Mouse (Mus musculus): ENCODE data around the gene Mcemp1.

The Mcemp1 gene

DNA sequence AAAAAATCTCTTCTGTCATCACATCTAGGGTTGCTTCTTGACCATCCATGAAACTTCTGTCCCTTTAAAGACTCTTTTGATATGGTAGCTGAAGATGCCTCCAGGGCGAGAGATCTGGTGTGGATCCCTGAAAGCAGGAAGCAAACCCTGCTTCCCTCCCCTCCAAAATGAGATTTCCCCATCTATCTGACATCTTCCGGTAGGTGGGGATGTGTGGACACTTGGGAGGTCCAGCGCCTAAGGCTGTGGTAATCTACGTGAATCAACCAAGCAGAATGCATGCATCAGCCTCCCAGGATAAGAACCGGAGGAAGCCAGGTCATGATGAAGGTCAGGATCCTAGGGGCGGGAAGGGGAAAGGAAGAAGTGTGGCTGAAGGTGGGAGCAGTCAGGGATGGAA lies at the start of gene Mcemp1:
Mcemp1 (plus strand) TSS at position 248 of the 400 bp plus-strand sequence.
- no peak for DNase-seq (ENCODE audit: low read depth)

DNA sequence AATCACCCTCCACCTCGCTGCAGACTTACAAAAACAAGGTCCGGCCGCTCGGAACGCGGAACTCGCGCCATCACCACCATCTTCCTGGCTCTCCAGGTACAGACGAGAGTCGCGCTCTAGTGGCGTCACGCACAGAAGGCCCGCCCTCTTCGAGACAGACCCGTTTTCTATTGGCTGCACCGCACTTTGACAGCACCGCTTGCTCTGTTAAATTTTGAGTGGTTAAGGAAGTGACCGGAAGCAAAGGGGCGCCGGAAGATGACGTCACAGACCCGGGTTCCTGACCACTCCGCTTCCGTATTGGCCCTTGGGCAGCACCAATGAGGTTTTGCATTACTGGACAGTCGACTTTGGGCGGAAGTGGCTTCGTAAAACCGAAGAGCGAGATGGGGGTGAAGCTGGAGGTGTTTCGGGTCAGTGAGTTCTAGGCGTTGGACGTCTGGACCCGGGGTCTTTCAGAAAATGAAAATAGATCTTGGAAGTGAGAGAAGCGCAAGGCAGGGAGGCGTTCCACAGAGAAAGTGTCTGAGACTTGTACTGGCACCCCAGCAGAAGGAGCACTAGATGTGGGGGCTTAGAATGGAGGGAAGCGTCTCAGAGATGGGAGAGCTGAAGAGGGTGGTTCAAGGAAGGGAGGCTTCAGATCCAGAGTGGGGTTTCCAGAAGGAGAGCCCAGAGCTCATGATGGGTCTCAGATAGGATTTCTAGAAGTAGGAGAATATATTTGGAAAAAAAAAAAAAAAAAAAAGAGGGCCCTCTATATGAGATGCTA lies 44.2 kb upstream of the Mcemp1 start, which contains the start of the genes Xab2 and Pet100:
Xab2 (minus strand) TSS at position 118 of the 772 bp plus-strand sequence.
Pet100 (plus strand) TSS at position 350 of the 772 bp plus-strand sequence.
- peak; percentile 100 for DNase-seq (ENCODE audit: low read depth)

DNA sequence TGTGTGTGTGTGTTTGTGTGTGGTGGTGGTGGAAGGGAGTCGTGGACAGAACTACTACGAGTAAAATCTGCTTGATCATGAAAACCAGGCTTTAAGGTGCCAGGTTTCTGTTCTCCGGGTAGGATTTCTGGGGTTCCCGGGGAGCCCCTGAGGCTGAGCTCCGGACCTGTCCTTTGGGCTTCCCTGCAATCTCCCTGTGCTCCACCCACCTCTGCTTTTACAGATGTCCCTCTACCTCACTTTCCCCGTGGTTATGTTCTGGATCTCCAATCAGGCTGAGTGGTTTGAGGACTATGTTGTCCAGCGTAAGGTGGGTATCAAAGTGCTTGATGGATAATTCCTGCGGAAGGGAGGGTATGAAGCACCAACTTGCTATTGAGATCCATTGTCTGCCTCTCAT lies 43.4 kb upstream of the Mcemp1 start:
- DNase-seq (ENCODE audit: low read depth) = no peak

DNA sequence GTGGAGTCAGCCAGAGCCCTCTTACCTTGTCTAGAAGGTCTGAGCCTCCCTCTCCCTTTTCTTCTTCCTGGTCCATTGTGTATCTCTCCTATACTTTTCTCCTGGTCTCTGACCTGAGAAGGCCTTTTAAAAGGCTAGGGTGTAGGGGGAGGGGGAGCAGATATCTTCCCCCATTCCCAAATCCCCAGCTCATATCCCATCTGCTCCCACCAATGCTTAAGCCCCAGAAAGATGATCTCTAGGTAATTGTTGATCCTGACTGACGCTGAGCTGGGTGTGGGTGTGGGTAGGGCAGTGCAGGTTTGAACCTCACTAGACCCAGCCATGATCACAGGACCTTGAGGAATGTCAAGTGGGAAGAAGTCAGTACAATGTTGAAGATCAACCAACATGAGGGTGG lies 40.1 kb upstream of the Mcemp1 start, which contains the start of gene Pcp2:
Pcp2 (minus strand) TSS at position 101 of the 400 bp plus-strand sequence.
- DNase-seq (ENCODE audit: low read depth) = no peak

DNA sequence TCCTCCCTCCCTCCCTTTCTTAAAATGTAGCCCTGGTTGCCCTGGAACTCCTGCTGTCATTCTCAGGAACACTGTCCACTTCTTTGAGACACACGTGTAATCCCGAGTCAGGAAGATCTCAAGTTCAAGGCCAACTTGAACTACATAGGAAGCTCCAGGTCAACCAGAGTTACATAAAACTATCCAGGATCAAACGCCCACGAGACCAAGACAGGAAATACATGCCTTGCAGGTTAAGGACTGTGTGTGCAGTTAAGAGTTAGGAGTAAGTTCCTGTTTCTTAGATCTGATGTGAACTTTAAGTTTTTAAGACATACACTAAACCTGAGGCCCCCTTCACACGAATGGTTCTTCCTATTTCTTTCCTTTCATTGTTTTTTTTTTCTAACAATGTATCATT lies 38.6 kb upstream of the Mcemp1 start:
- no peak for DNase-seq (ENCODE audit: low read depth)

DNA sequence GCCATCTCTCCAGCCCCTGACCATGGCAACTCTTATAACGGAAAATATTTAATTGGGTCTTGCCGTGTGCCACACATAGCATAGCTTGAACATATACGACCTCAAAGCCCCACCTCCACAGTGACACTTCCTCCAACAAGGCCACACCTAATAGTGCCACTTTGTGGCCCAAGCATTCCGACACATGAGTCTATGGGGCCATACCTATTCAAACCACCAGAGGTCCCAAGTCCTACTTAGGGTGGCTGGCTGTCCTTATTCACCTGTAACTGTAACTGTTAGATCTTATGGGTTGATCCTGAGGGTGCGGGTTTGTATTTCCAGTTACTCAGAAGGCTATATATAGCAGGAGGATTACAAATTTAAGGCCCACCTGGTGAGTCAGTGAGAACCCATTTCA lies 37.5 kb upstream of the Mcemp1 start:
- no peak for DNase-seq (ENCODE audit: low read depth)

DNA sequence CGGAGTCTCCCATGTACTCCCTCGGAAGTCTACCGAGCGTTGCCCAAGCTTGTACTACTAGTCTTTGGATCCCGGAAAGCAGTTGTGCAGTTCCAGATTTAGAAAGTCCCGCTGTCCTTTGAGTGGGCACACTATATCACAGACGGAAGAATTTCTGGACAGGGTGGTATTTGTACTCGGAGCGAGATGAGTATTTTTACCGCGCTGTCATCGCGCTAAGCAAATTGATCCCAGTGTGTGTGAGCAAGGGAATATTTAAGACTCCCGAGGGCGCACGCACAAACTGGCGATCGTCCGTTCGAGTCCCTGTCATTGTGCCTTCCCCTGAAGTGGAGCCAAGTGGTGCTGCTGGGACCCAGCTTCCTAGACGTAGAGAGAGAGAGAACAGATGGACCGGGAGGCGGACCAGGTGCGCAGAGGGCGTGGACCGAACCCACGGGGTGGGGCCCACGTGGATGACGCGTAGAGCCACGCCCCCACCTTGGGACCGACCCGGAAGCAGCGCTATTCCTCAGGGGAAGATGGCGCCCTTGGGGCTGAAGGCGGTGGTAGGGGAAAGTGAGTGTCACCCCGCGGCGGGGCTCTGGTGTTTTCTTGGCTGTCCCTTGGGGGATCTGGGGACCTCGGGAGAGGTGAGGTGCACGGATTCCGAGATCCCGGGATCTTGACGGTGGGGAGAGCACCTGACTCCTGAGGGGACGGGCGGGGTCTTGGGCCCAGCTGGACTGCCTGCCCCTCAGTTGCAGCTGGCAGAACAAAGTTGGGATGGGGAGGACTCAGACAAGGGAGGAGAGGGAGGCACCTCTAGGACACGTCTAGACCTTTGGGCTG lies 34.7 kb upstream of the Mcemp1 start, which contains the start of gene Stxbp2:
Stxbp2 (plus strand) TSS at position 309 of the 831 bp plus-strand sequence.
- DNase-seq (ENCODE audit: low read depth) = peak; percentile 72

DNA sequence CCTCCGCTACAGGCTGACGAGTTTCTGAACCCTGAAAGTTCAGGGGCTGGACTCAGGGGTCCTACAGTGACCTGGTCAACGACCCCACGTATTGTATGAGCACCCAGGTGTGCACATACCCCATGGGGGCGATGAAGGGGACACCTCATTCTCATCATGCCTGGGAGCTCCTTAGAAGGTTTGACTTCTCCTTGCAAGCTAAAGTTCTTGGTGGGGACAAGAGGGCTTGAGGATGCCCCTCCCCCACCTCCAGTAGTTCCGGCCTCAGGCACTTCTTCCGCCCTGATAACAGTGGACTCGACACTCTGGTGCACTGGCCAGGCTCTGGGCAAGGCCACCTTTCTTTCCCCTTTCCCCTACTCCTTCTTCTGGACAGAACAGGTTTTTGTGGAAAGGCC lies 34.1 kb upstream of the Mcemp1 start:
- DNase-seq (ENCODE audit: low read depth) = no peak

DNA sequence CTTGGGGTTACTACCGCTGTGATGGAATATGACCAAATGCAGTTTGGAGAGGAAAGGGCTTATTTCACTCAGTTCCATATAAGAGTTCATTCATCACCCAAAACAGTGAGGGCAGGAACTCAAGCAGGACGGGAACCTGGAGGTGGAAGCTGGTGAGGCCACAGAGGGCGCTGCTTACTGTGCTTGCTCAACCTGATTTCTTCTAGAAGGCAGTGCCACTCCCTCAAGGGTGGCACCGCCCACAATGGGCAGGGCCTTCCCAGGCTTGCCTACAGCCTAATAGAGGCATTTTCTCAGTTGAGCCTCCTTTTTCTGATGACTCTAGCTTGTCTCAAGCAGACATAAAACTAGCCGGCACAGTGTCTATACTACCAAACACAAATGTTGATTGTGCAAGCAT lies 19.8 kb upstream of the Mcemp1 start:
- peak; percentile 72 for DNase-seq (ENCODE audit: low read depth)

DNA sequence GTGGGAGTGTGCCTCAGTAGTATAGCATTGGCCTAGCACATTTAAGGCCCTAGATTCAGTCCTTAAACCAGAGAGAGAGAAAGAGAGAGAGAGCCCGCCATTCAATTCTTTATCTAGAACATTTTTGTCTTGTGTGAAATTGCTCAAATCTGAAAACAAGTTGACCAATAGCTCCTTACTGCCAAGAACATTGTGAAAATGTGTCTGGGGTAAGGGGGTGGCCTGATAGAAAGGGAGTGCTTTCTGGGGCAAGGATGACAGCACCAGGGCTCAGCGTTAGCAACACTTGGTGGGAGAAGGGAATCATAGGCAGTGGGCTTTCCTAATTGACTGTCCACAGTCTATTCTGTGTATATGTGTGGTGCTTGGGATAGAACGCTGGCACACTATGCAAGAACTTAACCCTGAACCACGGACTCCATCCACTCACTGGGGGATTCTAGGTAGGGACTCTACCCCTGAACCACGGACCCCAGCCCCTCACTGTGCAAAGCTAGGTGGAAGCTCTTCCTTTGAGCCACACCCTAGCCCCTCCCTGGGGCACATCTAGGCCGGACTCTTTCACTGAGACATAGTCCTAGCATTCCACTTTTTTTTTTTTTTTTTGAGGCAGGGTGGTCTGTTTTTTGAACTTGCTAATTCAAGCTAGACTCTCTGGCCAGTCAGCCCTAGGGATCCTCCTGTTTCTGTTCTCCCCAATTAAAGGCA lies 18.6 kb upstream of the Mcemp1 start:
- DNase-seq (ENCODE audit: low read depth) = no peak

DNA sequence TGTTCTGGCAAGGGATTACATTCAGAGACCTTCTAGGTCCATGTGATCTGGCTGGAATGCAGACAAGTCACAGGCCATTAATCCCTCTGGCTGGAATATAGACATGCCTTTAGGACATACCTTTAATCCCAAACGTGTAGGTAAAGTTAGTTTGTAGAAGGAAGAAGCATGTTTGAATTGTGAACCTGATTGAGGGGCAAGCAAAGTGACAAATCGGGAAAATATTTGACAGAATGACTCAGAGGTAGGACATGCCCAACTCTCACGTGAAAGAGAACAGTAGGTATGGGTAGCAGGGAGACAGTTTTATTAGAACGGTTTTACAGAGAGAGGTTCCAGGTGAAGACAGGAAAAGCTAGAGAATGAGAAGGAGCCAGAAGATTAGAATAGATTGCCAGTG lies 18.0 kb upstream of the Mcemp1 start:
- no peak for DNase-seq (ENCODE audit: low read depth)

DNA sequence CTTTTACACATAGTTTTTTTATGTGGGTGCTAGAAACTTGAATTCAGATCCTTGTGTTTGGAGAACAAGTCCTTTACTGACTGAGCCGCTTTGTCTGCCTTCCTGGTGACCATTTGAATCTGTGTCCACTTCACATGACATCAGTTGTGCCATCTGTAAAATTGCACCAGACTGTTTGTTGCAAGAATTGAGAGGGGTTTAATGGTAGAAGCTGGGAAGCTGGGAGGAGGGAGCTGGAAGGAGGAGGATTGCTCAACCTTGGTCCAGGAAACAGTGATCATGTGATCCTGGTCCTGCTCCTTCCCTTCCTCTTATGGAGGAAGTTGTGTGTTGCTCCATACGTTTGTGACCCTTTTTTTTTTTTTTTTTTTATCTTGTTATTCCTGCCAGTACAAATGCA lies 17.3 kb upstream of the Mcemp1 start:
- no peak for DNase-seq (ENCODE audit: low read depth)

DNA sequence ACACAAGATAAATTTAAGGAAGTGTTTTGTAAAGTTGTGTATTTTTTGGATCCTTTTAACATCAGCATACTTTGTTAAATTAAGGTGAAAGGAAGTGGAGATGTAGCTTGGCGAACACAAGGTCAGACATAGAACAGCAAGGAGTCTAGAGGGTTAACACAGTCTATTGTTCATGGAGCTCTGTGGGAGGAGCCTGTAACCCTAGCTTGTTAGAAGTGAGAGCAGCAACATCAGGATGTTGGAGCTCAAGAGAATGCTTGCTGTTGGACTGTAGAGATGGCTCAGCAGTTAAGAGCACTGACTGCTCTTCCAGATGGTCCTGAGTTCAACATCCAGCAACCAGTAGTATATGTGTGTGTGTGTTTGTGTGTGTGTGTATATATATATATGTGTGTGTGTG lies 16.6 kb upstream of the Mcemp1 start:
- DNase-seq (ENCODE audit: low read depth) = no peak

DNA sequence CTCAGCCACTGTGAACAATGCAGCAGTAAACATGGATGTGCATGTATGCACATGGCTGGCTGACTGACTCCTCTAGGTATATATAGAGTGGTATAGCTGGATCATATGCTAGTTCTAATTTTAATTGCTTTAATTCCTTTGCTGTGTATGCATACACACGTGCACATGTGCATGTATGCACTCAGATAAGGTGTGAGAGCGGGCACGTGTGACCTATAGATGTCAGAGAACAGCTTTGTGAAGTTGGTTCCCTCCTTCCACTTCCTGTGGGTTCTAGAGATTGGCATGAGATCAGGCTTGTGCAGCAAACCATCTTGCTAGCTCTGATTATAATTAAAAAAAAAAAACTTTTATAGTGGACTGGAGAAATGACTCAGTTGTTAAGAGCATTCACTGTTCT lies 12.7 kb upstream of the Mcemp1 start:
- no peak for DNase-seq (ENCODE audit: low read depth)

DNA sequence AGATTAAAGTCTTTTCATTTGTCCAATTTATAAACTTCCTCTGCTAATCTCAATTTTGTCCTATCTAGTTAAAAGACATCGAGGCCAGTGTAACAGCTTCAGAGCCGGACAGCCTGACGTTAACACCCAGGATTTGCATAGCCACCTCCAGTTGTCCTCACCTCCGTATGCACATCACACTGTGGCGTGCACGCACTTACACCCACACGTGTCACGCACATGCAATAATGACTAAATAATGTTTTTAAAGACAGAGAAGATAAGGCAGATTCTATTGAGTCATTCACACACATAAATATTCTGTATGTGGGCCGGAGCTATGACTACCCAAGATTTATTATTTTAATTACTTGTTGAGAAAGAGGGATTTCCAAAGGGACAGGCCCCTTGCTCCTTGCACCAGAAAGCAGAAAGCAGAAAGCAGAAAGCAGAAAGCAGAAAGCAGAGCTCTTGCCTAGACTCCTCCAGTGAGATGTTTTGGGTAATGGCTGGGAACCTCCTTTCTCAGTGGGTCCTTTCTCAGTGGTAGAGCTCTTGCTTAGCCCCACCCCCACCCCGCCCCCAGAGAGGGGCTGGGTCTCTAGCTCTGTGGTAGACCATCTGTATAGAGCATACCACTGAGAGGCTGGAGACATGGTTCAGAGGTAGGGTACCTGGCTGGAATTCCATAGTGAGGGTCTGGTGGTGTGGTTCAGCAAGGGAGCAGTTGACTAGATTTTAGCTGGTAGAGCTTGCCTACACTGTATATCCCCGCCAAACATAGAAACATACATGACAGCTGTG lies 10.6 kb upstream of the Mcemp1 start:
- DNase-seq (ENCODE audit: low read depth) = no peak

DNA sequence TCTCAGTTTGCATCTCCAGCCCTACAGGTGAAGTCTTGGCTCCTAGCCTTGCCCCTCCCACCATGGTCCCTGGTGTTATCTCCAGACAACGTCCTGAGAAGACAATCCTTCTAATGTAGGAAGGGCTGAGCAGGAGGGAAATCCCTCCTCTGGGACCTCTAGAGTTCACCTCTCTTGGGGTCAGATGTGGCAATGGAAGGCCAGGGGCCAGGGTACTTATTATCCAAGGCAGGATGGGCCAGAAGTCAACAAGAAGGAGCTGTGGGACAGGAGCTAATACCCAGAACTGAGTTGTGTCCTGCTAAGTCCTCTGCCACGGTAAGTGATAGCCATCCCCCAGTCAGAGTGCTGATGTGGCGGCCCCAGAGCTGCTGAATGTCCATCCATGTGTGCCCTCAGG lies 10.0 kb upstream of the Mcemp1 start, which contains the start of gene Retn:
Retn (plus strand) TSS at position 245 of the 400 bp plus-strand sequence.
- no peak for DNase-seq (ENCODE audit: low read depth)

DNA sequence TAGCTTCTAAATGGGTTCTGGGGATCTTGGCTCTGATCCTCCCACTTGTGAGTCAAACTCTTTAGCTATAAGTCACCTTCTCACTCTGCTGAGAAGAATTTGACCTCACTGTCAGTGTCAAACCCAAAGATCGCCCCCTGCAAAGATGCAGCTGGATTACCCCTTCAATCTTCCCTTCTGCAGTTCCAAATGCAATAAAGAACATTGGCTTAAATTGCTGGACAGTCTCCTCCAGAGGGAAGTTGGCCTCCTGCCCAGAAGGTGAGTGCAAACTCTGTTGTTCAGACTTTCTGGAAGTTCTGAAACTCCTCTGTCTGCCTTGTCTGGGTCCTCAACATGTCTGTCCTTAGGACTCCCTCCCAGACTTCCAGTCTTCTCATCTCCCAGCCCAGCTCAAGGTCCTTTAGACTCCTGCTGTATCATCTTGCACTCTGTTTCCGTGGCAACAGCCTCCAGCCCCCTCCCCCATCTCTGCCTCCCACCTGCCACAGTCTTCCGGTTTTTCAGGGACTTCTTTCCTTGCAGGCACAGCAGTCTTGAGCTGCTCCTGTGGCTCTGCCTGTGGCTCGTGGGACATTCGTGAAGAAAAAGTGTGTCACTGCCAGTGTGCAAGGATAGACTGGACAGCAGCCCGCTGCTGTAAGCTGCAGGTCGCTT lies 8.7 kb upstream of the Mcemp1 start:
- DNase-seq (ENCODE audit: low read depth) = no peak

DNA sequence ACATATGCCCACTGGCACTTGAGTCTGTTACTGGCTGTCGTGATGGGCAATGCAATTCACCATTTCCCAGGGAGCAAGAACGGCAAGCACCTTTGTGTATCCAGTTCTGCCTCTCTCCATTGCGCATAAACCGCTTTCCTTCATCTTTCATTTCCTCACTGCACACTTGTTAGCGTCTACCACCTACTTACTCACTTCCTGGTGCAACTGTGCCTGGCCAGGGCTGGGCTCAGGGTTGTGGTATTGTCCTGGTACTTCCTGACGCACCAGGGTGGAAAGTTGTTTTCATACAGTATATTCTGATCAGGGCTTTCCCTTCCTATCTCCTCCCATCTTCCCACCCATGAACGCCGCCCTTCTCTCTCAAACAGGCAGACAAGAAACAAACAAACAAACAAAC lies 4.7 kb upstream of the Mcemp1 start:
- no peak for DNase-seq (ENCODE audit: low read depth)

DNA sequence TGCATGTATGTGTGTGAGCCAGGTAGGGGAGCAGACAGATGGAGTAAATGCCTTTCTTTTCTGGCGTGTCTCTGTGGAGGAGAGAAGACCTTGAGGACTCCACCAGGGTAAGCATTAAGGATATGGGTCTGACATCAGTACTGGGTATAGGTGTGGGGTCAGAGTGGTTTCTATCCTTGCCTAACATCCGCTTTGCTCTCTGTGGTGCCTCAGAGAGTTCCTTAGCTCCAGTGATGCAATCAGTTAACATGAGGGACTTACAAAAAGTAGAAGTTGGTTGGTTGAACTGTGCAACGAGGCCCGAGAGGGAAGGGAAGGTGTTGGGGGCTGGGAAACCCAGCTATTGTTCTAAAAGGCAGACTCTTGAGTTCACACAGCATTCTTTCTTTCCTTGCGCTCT lies 1.1 kb upstream of the Mcemp1 start:
- DNase-seq (ENCODE audit: low read depth) = no peak

DNA sequence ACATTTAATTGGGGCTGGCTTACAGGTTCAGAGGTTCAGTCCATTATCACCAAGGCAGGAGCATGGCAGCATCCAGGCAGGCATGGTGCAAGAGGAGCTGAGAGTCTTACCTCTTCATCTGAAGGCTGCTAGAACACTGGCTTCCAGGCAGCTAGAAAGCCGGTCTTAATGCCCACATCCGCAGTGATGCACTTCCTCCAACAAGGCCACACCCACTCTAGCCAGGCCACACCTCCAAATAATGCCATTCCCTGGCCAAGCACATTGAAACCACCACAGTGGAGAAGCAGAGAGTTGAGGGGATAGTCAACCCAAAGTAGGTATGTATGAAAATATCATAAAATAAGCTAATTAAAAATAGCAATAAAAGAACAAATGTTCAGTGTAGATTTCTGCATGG lies 4.8 kb downstream of the Mcemp1 start:
- DNase-seq (ENCODE audit: low read depth) = no peak

DNA sequence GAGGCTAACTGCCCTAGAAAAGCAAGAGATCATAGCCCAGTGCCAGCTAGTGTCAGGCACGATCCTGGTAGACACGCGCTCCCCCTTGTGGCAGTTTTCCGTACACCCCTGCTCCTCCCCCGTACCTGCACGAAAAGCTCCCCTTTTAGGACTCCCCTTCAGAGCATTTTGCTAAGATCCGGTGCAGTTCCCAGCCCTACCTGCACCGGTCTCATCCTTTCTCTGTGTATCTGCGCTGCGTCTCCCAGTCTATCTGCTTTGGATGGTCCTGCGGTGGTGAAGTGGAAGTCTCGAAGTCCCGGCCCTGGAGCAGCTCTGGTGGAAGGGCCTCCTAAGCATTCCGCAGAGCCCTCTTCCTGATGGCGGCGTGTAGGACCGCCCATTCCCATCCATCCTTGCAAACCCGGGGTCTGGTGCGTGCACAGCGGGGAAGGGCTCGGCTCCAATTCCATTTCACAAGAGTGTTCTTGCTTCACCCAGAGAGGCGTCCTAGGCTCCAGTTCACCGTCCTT lies 6.5 kb downstream of the Mcemp1 start, which contains the start of gene Fcor:
Fcor (minus strand) TSS at position 383 of the 512 bp plus-strand sequence.
- peak; percentile 61 for DNase-seq (ENCODE audit: low read depth)

All from c-Kit-positive CD71-positive TER-119-negative erythroid progenitor cells, embryonic 14.5 days (primary cell).